32 mouse cellular contexts compared by ENCODE assay signal in the genomic region with DNA sequence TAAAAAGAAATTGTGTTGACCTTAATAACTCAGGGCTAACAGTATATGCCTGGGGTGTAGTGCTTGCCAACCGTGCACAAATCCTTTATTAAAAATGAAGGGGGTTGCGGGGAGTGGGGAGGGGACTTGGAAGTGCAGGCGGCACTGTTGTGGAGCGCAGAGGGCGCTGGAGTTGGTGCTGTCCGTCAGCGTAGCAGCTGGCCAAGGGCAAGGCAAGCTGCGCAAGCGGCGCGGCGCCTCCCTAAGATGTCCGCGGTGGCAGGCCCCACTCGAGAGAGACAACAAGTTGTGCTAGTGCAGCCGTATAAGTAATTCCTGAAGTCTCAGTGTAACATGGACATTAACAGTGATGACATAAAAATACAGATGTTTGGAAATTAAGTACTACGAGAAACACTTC. TPM values are rescaled to one million over a fixed set of nuclear protein-coding genes. Genes with fewer than 3 reads are reported as not detected.
DNase-seq lines count a peak whose midpoint lies in the region; ATAC-seq and TF ChIP-seq lines count a peak whose summit lies in the region.
"Had no signal": no experiment of that assay in that cellular context is flagged by ENCODE, and none has a peak within 500 bp of the region (broad histone marks: within the 10 kb centered on the region; RNA-seq: fewer than 3 reads in every experiment).

No protein-coding gene starts in this region.

- WGBS in heart, embryonic 11.5 days (ENCODE audit: insufficient replicate concordance) = 12% methylated on average over 17 of the region's 17 CpGs
- 18% methylated on average over 17 of the region's 17 CpGs for WGBS in heart, adult 2 months
- 18% methylated on average over 17 of the region's 17 CpGs for WGBS in heart, postnatal 0 days
- WGBS in midbrain, embryonic 11.5 days = 11% methylated on average over 17 of the region's 17 CpGs
- WGBS in midbrain, embryonic 16.5 days = 15% methylated on average over 17 of the region's 17 CpGs

- intact Hi-C loops in heart, adult 2 months (cut with DNase I) = no loop called here

- no peaks in the 10 kb centered on the region for H3K36me3 ChIP-seq in heart, embryonic 11.5 days (ENCODE audit: control insufficient read depth, insufficient read depth, low read length)
- H3K36me3 ChIP-seq in heart, adult 2 months (ENCODE audit: control insufficient read depth, insufficient read depth, low read length) = no peaks in the 10 kb centered on the region
- no peaks in the 10 kb centered on the region for H3K36me3 ChIP-seq in heart, postnatal 0 days (replicated peaks; ENCODE audit: control insufficient read depth, insufficient read depth, low read length)
- no peaks in the 10 kb centered on the region for H3K36me3 ChIP-seq in midbrain, embryonic 11.5 days (ENCODE audit: control insufficient read depth, insufficient read depth, low read length)
- H3K36me3 ChIP-seq in midbrain, embryonic 16.5 days (ENCODE audit: control insufficient read depth, insufficient read depth, low read length) = no peaks in the 10 kb centered on the region
- H3K36me3 ChIP-seq: embryonic facial prominence, embryonic 12.5 days; forebrain, embryonic 15.5 days; G1E; hindbrain, embryonic 15.5 days; intestine, embryonic 15.5 days; liver, embryonic 15.5 days; lung, embryonic 15.5 days; neural tube, embryonic 12.5 days had no signal

- peak overlapping the region; percentile 27 for H3K4me2 ChIP-seq in heart, embryonic 11.5 days
- no peak overlapping the region for H3K4me2 ChIP-seq in heart, postnatal 0 days (ENCODE audit: low read depth, low read length)
- H3K4me2 ChIP-seq in midbrain, embryonic 11.5 days = no peak overlapping the region; the same call in 1 of the 2 replicates
- no peak overlapping the region for H3K4me2 ChIP-seq in midbrain, embryonic 16.5 days (ENCODE audit: low read length)
- H3K4me2 ChIP-seq: embryonic facial prominence, embryonic 12.5 days; forebrain, embryonic 15.5 days; hindbrain, embryonic 15.5 days; intestine, embryonic 15.5 days; liver, embryonic 15.5 days; lung, embryonic 15.5 days; neural tube, embryonic 12.5 days had no signal

- H3K9me3 ChIP-seq in heart, embryonic 11.5 days (replicated peaks; ENCODE audit: control insufficient read depth, low read length) = no peaks in the 10 kb centered on the region
- H3K9me3 ChIP-seq in heart, postnatal 0 days (replicated peaks; ENCODE audit: control insufficient read depth, low read length) = no peaks in the 10 kb centered on the region
- H3K9me3 ChIP-seq in midbrain, embryonic 11.5 days (ENCODE audit: control insufficient read depth, low read length) = no peaks in the 10 kb centered on the region
- H3K9me3 ChIP-seq in midbrain, embryonic 16.5 days (replicated peaks; ENCODE audit: control insufficient read depth, low read length, poor library complexity, severe bottlenecking) = no peaks in the 10 kb centered on the region
- H3K9me3 ChIP-seq: embryonic facial prominence, embryonic 12.5 days; forebrain, embryonic 15.5 days; G1E; hindbrain, embryonic 15.5 days; intestine, embryonic 15.5 days; liver, embryonic 15.5 days; lung, embryonic 15.5 days; neural tube, embryonic 12.5 days had no signal

- TF ChIP-seq POLR2A in heart, adult 2 months (IDR thresholded peaks at IDR 0.05; ENCODE audit: insufficient read depth, low read depth, low read length) = no peak

- H3K27ac ChIP-seq in heart, embryonic 11.5 days (ENCODE audit: low read depth, low read length) = no peak overlapping the region
- H3K27ac ChIP-seq in heart, adult 2 months = no peak overlapping the region
- no peak overlapping the region for H3K27ac ChIP-seq in heart, postnatal 0 days (ENCODE audit: low read depth)
- H3K27ac ChIP-seq in midbrain, embryonic 11.5 days (ENCODE audit: low read depth, low read length) = no peak overlapping the region
- H3K27ac ChIP-seq in midbrain, embryonic 16.5 days (ENCODE audit: low read length) = no peak overlapping the region
- H3K27ac ChIP-seq: embryonic facial prominence, embryonic 12.5 days; forebrain, embryonic 15.5 days; hindbrain, embryonic 15.5 days; intestine, embryonic 15.5 days; left cerebral cortex, adult 2 months; liver, embryonic 15.5 days; lung, embryonic 15.5 days; neural tube, embryonic 12.5 days had no signal

- no peaks in the 10 kb centered on the region for H3K4me1 ChIP-seq in heart, embryonic 11.5 days (ENCODE audit: control insufficient read depth, insufficient read depth, low read length)
- H3K4me1 ChIP-seq in heart, adult 2 months (ENCODE audit: control insufficient read depth, insufficient read depth, low read length) = no peaks in the 10 kb centered on the region
- no peaks in the 10 kb centered on the region for H3K4me1 ChIP-seq in heart, postnatal 0 days (ENCODE audit: control insufficient read depth, insufficient read depth)
- H3K4me1 ChIP-seq in midbrain, embryonic 11.5 days (ENCODE audit: control insufficient read depth, insufficient read depth, low read length) = no peaks in the 10 kb centered on the region
- no peaks in the 10 kb centered on the region for H3K4me1 ChIP-seq in midbrain, embryonic 16.5 days (ENCODE audit: control insufficient read depth, insufficient read depth, low read length)
- H3K4me1 ChIP-seq: embryonic facial prominence, embryonic 12.5 days; forebrain, embryonic 15.5 days; hindbrain, embryonic 15.5 days; intestine, embryonic 15.5 days; liver, embryonic 15.5 days; lung, embryonic 15.5 days; neural tube, embryonic 12.5 days had no signal

- no peak for TF ChIP-seq EP300 in heart, adult 2 months (IDR thresholded peaks at IDR 0.05; ENCODE audit: insufficient read depth, low read depth, low read length)
- no peak for TF ChIP-seq EP300 in heart, postnatal 0 days (IDR thresholded peaks at IDR 0.05; ENCODE audit: low read depth)

- ATAC-seq in heart, embryonic 11.5 days (replicated peaks; ENCODE audit: insufficient number of reproducible peaks, low FRiP score, low TSS enrichment) = no peak
- no peak for ATAC-seq in heart, postnatal 0 days (ENCODE audit: insufficient read depth, low read depth)
- peak; percentile 54; the same call in 1 of the 2 replicates for ATAC-seq in midbrain, embryonic 11.5 days (ENCODE audit: low FRiP score)
- ATAC-seq in midbrain, embryonic 16.5 days = no peak
- ATAC-seq: forebrain, embryonic 15.5 days; intestine, embryonic 15.5 days; Patski had no signal

- H3K4me3 ChIP-seq in heart, embryonic 11.5 days (ENCODE audit: low read depth, low read length) = peak overlapping the region; percentile 16; the same call in 1 of the 2 replicates
- H3K4me3 ChIP-seq in heart, adult 2 months = no peak overlapping the region
- 0 out of 2 replicates have a peak overlapping the region, but pooled peaks have one; percentile 8 for H3K4me3 ChIP-seq in heart, postnatal 0 days (ENCODE audit: low read depth, low read length)
- no peak overlapping the region for H3K4me3 ChIP-seq in midbrain, embryonic 11.5 days (ENCODE audit: low read depth, low read length)
- H3K4me3 ChIP-seq in midbrain, embryonic 16.5 days (ENCODE audit: low read depth, low read length) = no peak overlapping the region
- H3K4me3 ChIP-seq: embryonic facial prominence, embryonic 12.5 days; forebrain, embryonic 15.5 days; hindbrain, embryonic 15.5 days; intestine, embryonic 15.5 days; left cerebral cortex, adult 2 months; liver, embryonic 15.5 days; lung, embryonic 15.5 days; neural tube, embryonic 12.5 days had no signal

- no peaks in the 10 kb centered on the region for H3K79me2 ChIP-seq in heart, adult 2 months (replicated peaks; ENCODE audit: control insufficient read depth, insufficient read depth, low read length)

- peaks cover 28% of the 10 kb centered on the region for H3K27me3 ChIP-seq in heart, embryonic 11.5 days (ENCODE audit: control insufficient read depth, insufficient read depth, low read length)
- H3K27me3 ChIP-seq in heart, adult 2 months (ENCODE audit: control insufficient read depth, insufficient read depth, low read length) = no peaks in the 10 kb centered on the region
- H3K27me3 ChIP-seq in heart, postnatal 0 days (ENCODE audit: control insufficient read depth, insufficient read depth, low read length) = peaks cover 37% of the 10 kb centered on the region
- H3K27me3 ChIP-seq in midbrain, embryonic 11.5 days (ENCODE audit: control insufficient read depth, insufficient read depth, low read length) = peaks cover 37% of the 10 kb centered on the region
- peaks cover 30% of the 10 kb centered on the region for H3K27me3 ChIP-seq in midbrain, embryonic 16.5 days (ENCODE audit: control insufficient read depth, insufficient read depth, low read depth, low read length)
- H3K27me3 ChIP-seq: CH12.LX had no signal

- no peak overlapping the region for H3K9ac ChIP-seq in heart, embryonic 11.5 days (ENCODE audit: low read depth, low read length)
- H3K9ac ChIP-seq in heart, adult 2 months (ENCODE audit: low read depth, low read length) = no peak overlapping the region
- H3K9ac ChIP-seq in heart, postnatal 0 days (replicated peaks; ENCODE audit: low read depth, low read length) = no peak overlapping the region
- H3K9ac ChIP-seq in midbrain, embryonic 11.5 days (ENCODE audit: low read length) = no peak overlapping the region
- H3K9ac ChIP-seq in midbrain, embryonic 16.5 days (ENCODE audit: low read depth, low read length) = no peak overlapping the region
- H3K9ac ChIP-seq: embryonic facial prominence, embryonic 12.5 days; forebrain, embryonic 15.5 days; hindbrain, embryonic 15.5 days; intestine, embryonic 15.5 days; liver, embryonic 15.5 days; lung, embryonic 15.5 days; neural tube, embryonic 12.5 days had no signal

- no peak for DNase-seq in heart, adult 2 months
- DNase-seq in heart, postnatal 0 days (ENCODE audit: low spot score) = no peak
- DNase-seq in heart, postnatal 4 days = no peak
- no peak for DNase-seq in midbrain, embryonic 11.5 days (ENCODE audit: low spot score, missing footprints)
- DNase-seq in thymus, adult 18-20 months = no peak
- DNase-seq: adrenal gland, postnatal 36 days; B cell, adult 2 months; cerebellum, adult 9-10 months; gastrocnemius, postnatal 10 days; kidney, adult 8-10 months; kidney, postnatal 10 days; liver; lung, postnatal 36 days; thymus, postnatal 36 days had no signal

- no peak for TF ChIP-seq CTCF in heart, adult 2 months (IDR thresholded peaks at IDR 0.05)
- TF ChIP-seq CTCF in heart, postnatal 0 days (IDR thresholded peaks at IDR 0.05; ENCODE audit: low read depth) = no peak

RNA-seq across cellular contexts. Expression of a gene that starts 5.7 kb away (rescaled TPM):
- polyA plus RNA-seq in heart, embryonic 11.5 days (2014; fragmentation: Nextera tagmentation; extraction: Ambion mirVana) = not detected in 2 replicates
- not detected for total RNA-seq in heart, adult 2 months (2021)
- polyA plus RNA-seq in heart, adult 2 months (2012; rRNA removed) = not detected in 2 replicates
- total RNA-seq in heart, postnatal 0 days (2014; rRNA removed; ENCODE audit: low replicate concordance) = not detected in 2 replicates
- polyA plus RNA-seq in heart, postnatal 0 days (2015; fragmentation: Nextera tagmentation; extraction: Ambion mirVana) = not detected in 2 replicates
- not detected for total RNA-seq in heart, postnatal 4 days (2021)
- not detected in 2 replicates for polyA plus RNA-seq in midbrain, embryonic 11.5 days (2014; fragmentation: Nextera tagmentation; extraction: Ambion mirVana)
- not detected in 2 replicates for polyA plus RNA-seq in midbrain, embryonic 16.5 days (2015; fragmentation: Nextera tagmentation; extraction: Ambion mirVana)
- total RNA-seq: adrenal gland, adult 18-20 months; adrenal gland, postnatal 36 days; G1E; gastrocnemius, postnatal 10 days; granulocyte monocyte progenitor cell, adult 5-6 weeks; layer of hippocampus, postnatal 10 days; left cerebral cortex, adult 2 months; left cerebral cortex, postnatal 36 days had no signal
- polyA plus RNA-seq: embryonic facial prominence, embryonic 12.5 days; forebrain, embryonic 15.5 days; G1E; hindbrain, embryonic 15.5 days; intestine, embryonic 15.5 days; liver, embryonic 15.5 days; lung, embryonic 15.5 days; neural tube, embryonic 12.5 days; spleen, adult 2 months had no signal

Comparison
In these comparisons a context has a peak if more than half of its experiments do, and no peak if none do; other contexts are left out.
1. H3K4me3 ChIP-seq: peak in heart, embryonic 11.5 days (single experiment) and heart, postnatal 0 days (single experiment); none in heart, adult 2 months (single experiment), midbrain, embryonic 11.5 days (single experiment) and midbrain, embryonic 16.5 days (single experiment).